Mouse (Mus musculus) c-Kit-positive CD71-negative TER-119-negative erythroid progenitor cells, embryonic 14.5 days (primary cell): ENCODE results near the gene Tomm34.

Experiments used
- DNase-seq: peaks from one replicate; pipeline ENCODE4 v3.0.0-alpha.2; 2013; ENCODE audit warnings: low read depth

Tomm34 gene

GRCm38 (mm10) chr2:164070765-164071436 lies at the start of gene Tomm34:
Gene Tomm34 (minus strand): TSS chr2:164071169.
- DNase-seq: peak; percentile 92

GRCm38 (mm10) chr2:164119503-164119902 lies 48.5 kb upstream of the Tomm34 start:
- no peak for DNase-seq

GRCm38 (mm10) chr2:164115531-164115930 lies 44.6 kb upstream of the Tomm34 start:
- no peak for DNase-seq

- DNase-seq: no peak
These were observed 43.1 kb upstream of the Tomm34 start for GRCm38 (mm10) chr2:164114051-164114450.

- DNase-seq: no peak
These were observed 40.6 kb upstream of the Tomm34 start for GRCm38 (mm10) chr2:164111546-164111945.

GRCm38 (mm10) chr2:164108501-164108900 lies 37.5 kb upstream of the Tomm34 start:
- no peak for DNase-seq

- no peak for DNase-seq
These were observed 36.3 kb upstream of the Tomm34 start for GRCm38 (mm10) chr2:164107125-164107874.

GRCm38 (mm10) chr2:164106287-164107035 lies 35.5 kb upstream of the Tomm34 start:
- DNase-seq: no peak

GRCm38 (mm10) chr2:164103501-164103900 lies 32.5 kb upstream of the Tomm34 start:
- peak; percentile 32 for DNase-seq

- no peak for DNase-seq
These were observed 31.4 kb upstream of the Tomm34 start for GRCm38 (mm10) chr2:164102366-164102765.

- no peak for DNase-seq
These were observed 31.0 kb upstream of the Tomm34 start for GRCm38 (mm10) chr2:164101936-164102335.

GRCm38 (mm10) chr2:164098603-164099250 lies 27.8 kb upstream of the Tomm34 start:
- DNase-seq: no peak

GRCm38 (mm10) chr2:164094152-164094551 lies 23.2 kb upstream of the Tomm34 start:
- DNase-seq: no peak

- DNase-seq: no peak
These were observed 18.5 kb upstream of the Tomm34 start for GRCm38 (mm10) chr2:164089508-164089907.

GRCm38 (mm10) chr2:164087416-164088017 lies 16.5 kb upstream of the Tomm34 start:
- DNase-seq: no peak

- no peak for DNase-seq
These were observed 13.4 kb upstream of the Tomm34 start for GRCm38 (mm10) chr2:164084342-164084700.

GRCm38 (mm10) chr2:164083609-164084341 lies 12.8 kb upstream of the Tomm34 start:
- peak; percentile 75 for DNase-seq

GRCm38 (mm10) chr2:164082175-164082574 lies 11.2 kb upstream of the Tomm34 start:
- DNase-seq: no peak

GRCm38 (mm10) chr2:164081577-164081976 lies 10.6 kb upstream of the Tomm34 start:
- DNase-seq: no peak

GRCm38 (mm10) chr2:164079488-164079887 lies 8.5 kb upstream of the Tomm34 start:
- no peak for DNase-seq

GRCm38 (mm10) chr2:164077875-164078274 lies 6.9 kb upstream of the Tomm34 start:
- DNase-seq: no peak
